Mouse (Mus musculus) c-Kit-positive CD71-positive TER-119-negative erythroid progenitor cells, embryonic 14.5 days (primary cell): Measurements from ENCODE around the gene Chn2.

Experiments used
- DNase-seq: peaks from one replicate; pipeline ENCODE4 v3.0.0-alpha.2; 2013; ENCODE audit warnings: low read depth

Chn2 gene

DNA sequence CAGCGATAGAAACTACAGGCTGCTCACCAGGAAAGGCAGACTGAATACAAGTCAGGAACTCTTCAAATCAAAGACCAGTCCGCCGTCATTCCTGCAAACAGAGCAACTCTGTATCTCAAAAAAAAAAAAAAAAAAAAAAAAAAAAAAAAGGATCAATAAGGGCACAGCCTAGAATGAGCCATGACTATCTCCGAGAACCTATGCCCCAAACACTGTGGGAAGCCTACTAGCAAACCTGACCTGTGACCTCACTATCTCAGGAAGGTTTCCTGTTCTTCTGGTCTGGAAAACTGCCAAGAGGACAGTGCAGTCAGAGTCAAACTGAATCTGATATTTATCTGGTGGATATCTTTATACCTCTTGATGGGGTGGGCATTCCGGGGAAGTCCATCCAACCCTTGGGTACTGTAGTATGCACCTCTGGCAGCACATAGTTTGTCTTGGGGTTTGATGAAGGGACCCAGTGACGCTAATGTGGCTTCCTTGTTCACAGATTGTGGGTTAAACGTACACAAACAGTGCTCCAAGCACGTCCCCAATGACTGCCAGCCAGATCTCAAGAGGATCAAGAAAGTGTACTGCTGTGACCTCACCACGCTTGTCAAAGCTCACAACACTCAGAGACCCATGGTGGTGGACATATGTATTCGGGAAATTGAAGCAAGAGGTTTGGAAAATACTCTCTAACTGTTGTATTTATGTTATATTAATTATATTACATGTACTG, 250.6 kb downstream of the Chn2 start:
- no peak for DNase-seq

DNA sequence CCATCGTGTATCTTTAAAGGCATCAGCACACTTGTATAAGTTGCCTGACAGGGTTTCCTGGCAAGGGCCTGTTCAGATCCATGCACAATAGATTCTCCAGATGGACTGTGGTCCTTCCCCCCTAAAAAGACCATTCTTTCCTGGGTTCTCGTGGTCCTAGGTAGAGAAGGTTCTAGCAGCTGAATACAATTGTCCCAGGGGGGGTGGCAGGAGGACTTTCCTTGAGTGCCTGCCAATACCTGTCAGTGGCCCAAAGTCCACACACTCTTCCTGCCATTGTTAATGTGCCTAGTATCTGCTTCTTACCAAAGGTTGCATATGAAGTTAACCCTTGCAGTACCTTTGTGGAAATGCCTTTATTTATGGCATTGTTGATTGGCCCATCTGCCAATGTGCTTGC, 257.9 kb downstream of the Chn2 start:
- no peak for DNase-seq

DNA sequence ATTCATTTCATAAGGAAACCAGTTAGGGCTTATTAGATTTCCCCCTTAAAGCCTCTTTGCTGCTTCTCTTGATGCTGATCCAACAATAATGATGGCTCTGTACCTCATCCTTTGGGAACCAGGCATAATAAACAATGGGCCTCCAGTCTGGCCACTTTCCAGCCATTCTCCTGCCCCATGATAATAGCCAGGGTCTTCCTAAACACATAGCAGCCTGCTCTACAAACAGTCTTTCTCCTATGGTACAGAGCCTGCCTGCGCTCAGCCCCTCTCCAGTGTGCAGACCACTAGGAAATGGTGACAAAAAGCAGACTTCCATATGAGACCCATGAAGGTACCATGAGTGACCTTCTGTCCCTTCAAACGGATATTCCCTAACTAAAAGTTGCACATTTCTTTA, 260.1 kb downstream of the Chn2 start:
- DNase-seq = no peak

DNA sequence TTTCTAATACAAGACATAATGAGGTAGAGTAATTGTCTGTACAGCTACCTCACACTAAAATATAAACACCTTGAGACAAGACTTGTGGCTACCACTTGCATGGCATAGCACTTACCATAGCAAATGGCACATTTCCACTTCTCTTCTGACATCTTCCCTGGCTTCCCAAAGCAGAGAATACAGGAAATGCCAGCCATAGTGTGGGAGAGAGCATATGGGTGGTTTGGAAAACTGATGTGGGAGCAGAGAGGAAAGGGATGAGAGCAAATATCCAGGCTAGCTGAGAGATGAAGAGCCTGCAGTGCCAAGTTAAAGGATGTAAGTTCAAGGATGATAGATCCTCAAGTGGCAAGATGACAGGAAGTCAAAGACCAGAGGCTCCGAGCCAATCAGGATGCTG, 266.4 kb downstream of the Chn2 start:
- DNase-seq = no peak

DNA sequence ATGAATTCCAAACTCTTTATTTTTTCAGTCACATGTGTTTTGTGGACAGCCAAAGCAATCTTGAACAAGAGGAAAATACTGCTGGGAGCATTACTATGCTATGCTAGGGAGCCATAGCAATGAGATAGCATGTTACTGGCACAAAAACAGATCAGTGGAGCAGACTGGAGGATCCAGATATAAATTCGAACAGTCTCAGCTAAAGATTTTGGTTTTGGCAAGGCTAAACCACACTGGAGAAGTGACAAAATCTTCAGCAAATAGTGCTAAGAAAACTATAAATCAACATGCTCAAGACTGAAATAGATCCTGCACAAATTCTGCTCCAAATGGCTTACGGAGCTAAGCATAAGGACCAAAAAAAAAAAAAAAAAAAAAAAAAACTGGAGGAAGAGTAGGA, 273.7 kb downstream of the Chn2 start:
- no peak for DNase-seq

DNA sequence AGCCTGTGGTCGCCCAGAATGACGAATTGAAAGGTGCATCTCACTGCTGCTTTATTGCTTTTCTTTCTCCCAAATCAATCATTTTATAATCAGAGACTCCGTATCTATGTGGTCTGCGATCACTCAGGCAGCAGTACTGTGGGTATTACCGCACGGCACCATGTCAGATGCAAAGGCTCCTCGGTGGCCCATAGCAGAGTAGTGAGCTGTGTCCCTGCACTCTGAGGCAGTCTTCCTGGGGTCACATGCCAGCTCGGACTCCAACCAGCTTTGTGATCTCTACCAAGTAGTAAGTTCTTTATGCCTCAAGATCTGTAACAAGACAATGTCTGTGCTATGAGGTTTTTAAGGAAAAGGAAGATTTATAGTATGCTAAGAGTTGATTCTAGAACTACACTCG, 279.3 kb downstream of the Chn2 start:
- no peak for DNase-seq

DNA sequence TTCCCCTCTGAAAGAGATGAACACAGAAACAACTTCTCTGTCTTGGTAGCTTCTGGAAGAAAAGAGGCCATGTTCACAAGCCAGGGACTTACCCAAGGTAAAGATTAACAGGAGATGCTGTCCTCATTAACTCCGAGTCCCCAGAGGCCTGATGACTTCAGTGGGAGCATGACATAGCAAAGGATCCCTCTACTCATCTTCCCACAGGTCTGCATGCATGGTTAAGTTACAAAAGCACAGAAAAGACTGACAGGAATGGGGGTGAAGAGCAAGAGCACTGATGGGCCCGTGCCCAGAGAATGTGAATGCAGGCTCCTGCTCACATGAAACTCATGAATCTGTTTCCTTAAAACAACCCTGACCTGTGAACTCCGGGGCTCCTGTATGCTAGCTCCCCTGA, 279.8 kb downstream of the Chn2 start:
- no peak for DNase-seq

DNA sequence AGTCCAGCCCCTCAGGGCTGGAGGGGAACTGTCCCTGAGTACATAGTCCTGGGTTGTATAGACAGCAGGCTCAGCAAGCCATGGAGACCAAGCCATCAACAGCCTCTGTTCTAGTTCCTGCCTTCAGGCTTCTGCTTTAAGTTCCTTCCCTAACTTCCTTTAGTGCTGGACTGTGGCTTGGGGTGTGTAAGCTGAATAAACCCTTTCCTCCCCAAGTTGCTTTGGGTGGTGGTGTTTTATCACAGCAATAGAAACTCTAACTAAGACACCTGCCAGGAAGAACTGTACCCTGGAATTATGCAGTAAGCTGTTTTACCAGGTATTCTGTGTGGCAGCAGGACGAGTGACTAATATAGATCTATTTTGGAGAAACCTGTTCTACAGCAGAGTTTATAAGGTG, 280.9 kb downstream of the Chn2 start:
- no peak for DNase-seq

DNA sequence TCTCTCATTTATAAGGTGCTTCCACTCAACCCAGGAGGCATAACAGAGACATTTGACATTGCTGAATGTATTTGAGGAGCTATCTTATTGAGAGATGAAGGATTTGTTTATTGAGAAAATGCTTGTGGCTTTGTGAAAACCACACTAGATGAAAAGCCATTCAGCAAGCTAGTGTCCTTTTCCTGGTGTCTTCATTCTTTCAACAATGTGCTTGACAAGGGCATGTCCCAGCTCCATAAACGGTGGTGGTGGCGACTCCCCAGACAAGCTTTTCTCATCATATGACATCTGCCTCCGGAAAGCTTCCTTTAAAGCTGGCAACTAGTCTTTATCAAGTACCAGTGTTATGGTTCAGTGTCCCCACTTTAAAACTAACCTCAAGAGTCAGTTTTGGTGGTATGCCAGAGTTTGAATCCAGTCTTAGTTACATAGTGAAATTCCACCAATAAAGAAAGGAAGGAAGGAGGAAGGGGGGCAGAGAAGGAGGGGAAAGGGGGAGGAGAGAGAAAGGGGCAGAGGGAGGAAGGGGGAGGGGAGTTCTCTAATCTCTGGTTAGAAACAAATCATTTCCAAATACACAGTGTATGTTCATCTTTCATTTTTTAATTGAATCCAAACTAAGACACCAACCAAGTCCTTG, 286.0 kb downstream of the Chn2 start, which contains the start of gene Prr15:
TSS of gene Prr15 (plus strand) at position 590 of the 640 bp plus-strand sequence.
- DNase-seq = no peak

DNA sequence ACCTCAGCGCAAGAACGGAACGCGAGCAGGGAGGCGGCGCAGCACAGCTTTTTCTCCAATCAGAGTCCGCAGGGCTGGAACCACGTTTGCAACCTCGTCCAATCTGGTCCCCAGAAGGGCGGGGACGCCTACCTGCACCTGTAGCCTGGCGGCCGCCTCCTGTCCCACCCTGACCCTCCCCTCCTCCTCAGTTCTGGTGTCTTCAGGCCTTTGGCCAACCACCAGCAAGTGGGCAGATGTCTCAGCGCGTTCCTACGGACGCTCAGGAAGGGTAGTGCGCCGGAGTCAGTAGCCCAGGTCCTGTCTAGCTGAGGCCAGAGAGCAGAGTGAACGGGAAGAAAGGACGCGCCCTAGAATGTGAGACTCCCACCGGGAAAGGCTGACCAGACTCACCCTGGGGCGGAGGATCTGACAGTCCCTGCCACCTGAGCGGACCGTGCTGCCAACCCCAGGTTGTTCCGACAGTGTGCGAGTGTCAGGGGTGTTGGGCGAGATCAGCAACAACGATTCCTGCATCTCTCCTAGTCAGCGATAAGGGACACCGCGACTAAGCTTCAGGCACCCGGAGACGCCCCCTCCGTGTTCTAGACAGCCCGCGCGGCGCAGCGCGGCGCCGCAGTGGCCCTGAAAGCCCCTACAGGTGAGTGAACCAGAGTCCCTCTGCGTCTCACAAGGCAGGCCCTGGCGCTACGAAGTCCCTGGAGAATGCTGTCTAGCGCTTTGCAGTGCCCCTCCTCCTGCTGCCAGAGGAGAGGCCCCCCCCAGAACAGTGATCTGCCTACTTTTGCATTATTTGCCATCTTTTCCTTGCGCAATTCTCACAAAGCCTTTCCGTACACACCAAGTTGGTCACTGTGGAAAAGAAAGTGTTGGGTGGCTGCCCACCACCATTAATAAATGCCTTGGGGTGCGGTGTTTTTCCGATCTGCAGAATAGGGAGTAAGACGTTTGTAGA, 287.6 kb downstream of the Chn2 start:
- DNase-seq = no peak

DNA sequence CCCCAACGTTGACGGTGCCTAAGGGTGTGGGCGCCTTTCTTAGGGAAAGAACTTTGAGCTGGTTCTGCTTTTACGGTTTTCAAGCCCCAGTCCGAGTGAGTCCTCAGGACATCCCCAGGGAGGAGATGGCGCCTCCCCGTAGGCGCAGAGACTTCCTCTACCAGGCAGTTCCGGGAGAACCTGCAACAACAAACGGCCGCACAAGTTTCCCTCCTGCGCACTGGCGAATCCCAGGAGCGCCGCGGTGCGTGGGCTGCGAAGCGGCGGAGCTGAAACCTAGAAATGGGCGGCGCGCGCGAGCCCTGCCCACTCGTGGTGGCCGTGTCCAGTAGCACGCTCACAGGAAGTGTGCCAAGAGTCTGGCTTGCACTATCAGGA, 288.3 kb downstream of the Chn2 start:
- no peak for DNase-seq

DNA sequence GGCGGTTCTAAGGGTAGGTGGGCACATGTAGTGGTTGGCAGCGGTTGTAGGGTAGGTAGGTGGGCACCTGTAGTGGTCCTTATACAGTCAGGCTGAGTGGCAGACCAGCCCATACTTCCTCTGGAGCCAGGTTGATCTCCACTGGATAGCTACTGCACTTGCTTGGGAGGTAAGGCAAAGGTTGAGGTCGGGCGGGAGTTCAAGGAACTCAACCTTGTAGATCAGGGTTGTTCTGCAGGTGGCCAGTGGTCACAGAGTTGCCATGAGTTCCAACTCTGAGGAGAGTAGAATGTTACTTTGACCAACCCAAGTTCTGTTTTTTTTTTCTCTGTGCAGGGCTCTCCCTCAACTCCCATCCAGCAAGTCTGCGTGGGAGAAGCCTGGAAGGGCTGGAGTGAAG, 289.4 kb downstream of the Chn2 start:
- no peak for DNase-seq

DNA sequence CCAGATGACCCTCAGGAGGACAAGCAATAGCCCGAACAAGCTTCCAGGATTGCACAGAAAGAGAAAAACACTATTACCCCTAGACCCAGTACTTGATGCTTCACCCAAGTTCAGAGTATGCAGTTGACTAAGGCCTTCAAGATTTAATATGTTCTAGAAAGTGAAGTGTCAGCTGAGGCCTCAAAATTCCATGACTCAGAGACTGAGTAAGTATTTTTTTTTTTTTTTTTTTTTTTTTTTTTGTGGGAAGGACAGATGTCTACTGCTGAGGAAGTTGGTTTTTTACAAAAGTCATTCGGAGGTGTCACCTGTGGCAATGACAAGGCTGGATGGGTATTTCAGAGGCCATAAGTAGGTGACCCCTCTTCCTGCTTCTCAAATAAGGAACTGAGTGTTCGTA, 290.2 kb downstream of the Chn2 start:
- no peak for DNase-seq

DNA sequence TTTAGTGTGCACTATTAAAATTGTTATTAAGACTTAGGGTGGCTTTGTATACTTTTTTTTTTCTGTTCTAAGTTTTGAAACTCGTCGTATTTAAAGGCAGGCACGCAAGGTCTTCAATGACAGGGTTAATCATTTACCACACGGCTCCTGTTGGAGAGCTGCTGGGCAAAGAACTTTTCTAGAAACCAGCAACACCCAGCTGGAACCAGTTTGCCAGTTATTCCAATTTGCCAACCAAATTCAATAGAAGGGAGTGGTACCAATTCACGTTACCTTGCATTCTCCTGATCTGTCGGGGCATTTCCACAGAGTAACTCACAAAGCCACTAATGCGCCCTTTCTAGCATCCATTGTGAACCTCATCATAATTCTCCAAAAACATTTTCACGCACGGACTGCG, 290.8 kb downstream of the Chn2 start:
- no peak for DNase-seq

DNA sequence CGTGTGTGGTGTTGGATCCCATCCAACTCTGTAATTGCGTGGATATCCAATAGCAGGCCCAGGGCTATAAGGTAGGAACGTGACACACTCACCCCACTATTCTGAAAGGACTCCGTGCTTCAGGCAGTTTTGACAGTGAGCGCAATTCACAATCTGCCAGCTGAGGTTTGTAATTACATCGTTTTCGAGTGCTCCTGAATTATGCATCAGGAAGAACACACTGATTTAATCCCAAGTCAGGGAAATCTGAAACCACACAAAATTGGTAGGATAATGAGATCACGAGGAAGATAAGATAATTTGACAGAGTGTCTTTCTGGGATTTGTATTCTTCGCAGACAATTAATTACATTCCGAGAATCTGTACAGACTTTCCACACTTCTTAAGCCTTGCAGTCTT, 292.4 kb downstream of the Chn2 start:
- no peak for DNase-seq

DNA sequence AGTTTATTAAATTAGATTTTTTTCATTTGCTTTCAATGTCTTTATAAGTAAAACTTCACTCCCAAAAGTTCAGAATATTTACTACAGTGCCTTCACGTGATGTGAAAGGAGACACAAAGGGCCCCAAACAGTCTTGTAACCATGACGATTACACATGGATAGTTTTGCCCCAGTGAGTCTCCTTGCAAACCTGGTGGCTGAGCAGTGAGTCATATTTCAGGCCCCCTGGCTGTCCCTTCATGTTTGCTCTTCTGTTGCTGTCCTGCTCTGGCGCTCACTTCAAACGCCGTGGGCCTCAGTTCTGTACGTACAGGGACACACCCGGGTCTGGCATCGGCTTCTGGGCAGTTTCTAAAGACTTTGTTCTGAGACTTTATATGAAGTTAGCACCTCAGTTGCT, 292.8 kb downstream of the Chn2 start:
- no peak for DNase-seq

DNA sequence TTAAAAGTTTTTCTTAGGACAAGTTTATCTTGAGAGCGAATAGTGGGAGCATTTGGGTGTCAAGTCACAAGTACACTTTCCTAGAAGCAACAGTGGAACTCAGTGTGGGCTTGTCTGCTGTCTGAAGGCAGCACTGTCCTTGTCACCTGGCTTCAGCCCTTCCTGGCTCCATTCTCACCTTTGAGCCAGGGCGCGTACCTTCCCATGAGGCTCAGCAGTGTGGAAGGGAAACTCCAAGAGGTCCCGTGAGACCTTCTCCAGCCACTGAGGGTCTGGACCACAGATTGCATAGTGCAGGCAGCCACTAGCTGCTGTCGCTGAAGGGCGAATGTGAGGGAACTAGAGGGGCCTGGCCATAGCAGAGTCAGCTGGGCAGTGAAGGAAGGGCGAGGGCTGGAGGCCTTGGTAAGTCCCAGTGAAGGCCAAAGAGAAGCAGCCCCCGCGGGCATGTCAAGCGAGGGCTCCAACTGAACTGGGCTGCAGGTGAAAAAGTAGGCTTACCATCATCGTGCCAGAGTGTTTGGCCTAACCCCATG, 293.8 kb downstream of the Chn2 start:
- no peak for DNase-seq

DNA sequence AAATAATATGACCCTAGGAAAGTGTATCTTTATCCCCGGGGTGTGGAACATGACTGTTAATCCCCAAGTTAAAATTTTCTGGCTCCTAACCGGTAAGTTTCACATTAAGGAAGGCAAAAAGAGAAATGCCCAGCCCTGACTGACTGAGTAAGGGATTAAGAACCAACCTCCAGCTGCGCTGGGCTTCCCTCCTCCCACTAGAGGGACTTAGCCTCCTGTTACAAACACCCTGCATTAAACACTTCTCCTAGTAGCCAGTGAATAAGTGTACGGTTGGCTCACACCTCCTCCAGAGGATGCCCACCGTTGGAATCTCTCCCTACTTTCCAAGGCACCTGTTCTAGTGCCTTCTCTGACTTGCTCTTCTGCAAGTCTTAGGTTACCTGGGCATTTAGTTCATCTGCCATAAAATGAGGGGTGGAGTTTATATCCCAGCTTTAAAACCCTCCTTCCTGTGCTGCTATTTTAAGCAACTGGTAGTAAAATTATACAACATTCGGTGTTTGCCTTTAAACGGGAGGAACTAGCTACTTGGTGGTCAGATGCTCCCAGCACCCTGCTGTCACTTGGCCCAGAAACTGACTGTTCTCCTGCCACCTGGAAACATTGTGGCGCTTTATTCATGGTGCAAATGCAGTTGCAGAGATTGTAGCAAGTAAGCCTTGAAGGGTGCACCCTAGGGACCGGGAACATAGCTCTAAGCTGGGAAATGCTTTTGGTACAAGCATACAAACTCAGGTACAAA, 294.5 kb downstream of the Chn2 start:
- no peak for DNase-seq

DNA sequence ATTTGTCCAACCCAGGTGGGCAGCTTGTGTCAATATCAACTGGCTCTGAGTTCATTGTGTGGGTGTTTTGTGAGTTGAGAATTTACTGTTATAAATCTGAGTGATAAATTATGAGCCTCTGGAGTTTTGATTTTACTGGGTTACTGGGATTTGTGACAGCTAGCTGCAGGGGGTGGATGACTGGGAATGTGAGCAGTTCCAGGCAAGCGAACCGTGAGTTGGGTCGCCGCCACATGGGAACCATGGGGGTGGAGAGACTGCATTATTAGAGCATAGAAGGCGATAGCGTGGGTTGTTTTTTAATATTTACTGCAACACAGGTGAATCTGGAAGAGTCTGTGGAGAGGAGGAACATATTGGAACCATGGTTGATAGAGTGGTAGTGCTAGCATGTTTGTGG, 298.0 kb downstream of the Chn2 start:
- DNase-seq = no peak

DNA sequence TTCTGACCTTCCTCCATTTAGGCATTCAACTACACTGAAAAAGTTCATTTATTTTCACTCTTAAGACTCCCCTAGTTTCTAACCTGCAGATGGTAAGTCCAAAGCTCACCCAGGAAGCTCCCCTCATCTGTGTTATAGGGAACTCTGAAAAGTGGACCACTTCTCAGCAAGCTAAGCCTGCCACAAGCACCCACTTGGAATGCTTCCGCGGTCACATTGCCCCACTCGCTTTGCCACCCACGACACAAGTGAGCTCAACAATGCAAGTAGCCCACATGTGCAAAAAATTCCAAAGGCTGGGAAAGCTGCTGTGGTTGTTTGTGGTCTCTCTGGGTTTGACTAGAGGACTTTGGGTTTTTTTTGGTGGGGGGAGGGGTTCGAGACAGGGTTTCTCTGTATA, 301.8 kb downstream of the Chn2 start:
- no peak for DNase-seq

DNA sequence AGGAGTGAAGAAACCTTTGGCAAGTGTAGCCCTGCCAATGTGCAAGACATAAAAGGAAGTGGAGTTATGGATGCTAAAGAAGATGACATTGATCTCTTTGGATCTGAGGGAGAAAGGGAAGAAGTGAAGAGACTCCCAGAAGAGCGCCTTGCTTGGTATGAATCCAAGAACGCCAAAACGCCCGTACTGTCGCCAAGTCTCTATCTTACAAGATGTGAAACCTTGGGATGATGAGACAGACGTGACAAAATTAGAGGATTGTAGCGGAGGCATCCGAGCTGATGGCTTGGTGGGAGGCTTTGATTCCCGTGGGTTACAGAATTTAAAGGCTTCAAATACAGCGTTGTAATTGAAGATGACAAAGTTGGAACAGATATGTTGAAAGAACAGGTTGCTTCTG, 302.9 kb downstream of the Chn2 start:
- no peak for DNase-seq
